Mouse (Mus musculus) heart, postnatal 10 days (tissue): Measurements from ENCODE around the gene Marc2. TPM values are rescaled to one million over a fixed set of nuclear protein-coding genes. Genes with fewer than 3 reads are reported as not detected.

Source experiments
- DNase-seq, 2 experiments: peaks; one replicate each; pipeline ENCODE4 v3.0.0; 2021
- intact Hi-C: fragments of 180-260 bp; cut with DNase I; formaldehyde crosslinking; loops from one replicate; pipeline ENCODE4 v1.15.1; 2025
- total RNA-seq, 2 experiments: library from RNA; stranded (reverse); gene quantifications; 2 replicates each; pipeline ENCODE4 v1.2.3; 2021

The Marc2 gene
- total RNA-seq, 2 experiments from 2014 or later: 151 to 155 TPM

DNA sequence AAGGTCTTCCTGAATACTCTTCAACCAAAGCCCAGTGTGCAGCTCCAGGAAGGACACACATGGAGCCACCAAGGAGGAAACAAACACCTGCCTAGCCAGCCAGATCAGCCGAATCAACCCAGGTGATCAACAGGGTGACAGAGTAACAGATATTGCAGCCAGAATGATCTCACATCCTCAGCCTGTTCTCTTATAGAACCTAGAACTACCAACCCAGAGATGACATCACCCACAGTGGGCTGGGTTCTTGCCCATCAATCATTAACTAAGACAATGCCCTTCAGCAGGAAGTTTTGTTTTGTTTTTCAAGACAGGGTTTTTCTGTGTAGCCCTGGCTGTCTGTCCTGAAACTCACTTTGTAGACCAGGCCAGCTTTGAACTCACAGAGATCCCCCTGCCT, 12.0 kb upstream of the Marc2 start:
- no peak for DNase-seq
- intact Hi-C loops: no loop called here

DNA sequence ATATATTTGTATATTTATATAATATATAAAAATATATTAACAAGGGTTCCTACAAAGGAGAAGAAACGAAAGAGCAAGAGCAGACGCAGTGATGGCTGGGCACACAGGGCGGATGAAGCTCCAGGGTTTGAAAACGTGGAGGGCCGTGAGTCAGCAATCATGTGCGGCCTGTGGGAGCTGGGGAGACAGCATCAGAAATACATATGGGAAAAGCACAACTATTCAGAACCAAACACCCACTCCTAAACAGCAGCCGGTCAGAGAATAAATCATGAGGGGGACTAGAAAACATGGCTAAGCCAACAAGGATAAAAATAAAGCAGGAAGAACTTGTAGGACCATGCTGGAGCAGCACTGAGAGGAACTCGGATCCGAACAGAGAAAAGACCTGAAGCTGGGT, 11.0 kb upstream of the Marc2 start:
- DNase-seq: no peak
- intact Hi-C loops: no loop called here

GRCm38 (mm10) chr1:184853922-184854321, 7.7 kb upstream of the Marc2 start:
- intact Hi-C loops: loop anchor here (1.0 to 2.0 kb wide), 3 partner anchors 29 to 339 kb away; partner anchors contain the start of gene C130074G19Rik
- DNase-seq: peak in 1 of 2 experiments; percentile 27

DNA sequence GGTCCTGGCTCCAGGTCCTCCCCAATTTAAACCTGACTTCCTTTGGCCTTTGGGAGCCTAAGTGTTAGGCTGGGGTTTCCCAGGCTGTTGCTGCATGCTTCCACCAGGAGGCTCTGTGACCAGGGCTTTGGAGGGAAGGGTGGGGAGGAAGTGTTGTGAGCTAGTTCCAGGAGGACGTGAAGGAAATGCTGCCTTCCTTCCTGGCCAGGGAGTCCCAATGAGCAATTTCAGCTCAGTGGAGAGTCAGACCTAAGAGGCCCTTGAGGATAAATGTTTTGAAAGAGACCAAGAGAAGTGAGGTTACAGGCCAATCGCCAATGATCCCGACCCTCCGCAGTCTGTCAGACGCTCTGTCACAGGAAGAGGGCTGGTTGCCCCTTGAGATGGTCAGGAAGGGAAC, 7.1 kb upstream of the Marc2 start:
- peak; percentile 85 to 88 for DNase-seq
- intact Hi-C loops: loop anchor here (1.0 to 2.0 kb wide), 3 partner anchors 29 to 340 kb away; partner anchors contain the start of gene C130074G19Rik

DNA sequence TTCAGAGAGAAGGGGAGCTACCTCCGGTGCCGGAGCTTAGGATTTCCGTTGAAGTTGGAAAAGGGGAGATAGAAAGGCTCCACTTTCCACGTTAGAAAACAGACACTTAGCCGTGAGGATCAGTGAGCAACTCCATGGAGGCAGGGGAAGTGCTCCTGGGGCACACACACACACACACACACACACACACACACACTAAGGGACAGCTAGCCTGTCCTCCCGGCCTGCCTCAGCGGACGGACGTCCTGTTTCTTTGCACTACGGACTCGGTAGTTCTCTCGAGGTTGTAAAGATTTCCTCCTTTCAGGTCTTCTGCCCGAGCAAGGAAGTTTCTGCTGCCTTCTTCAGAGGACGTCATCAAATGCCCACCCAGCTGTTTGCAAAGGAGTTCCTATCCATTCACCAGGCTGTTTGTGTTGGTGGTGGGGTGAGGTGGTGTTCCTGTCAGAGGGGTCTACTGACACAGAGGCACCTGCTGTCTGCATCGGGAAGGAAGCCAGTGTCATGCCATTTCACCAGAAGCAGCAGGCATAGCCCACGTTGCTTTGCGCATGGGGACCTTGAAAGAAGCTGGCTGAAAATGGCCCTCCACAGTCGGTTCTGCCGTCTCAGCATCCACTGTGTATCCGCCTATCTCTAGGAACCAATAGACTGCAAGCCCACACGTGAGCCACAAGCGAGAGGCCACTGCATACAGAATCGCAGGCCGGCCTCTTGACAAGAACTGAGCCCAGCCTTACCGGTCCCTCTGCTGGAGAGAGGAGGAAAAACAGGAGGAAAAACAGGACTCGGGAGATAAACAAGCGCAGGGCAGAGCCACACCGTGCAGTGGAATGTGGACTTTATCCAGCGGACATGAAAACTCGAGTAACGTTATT, 5.7 kb upstream of the Marc2 start:
- DNase-seq: peak; percentile 90 to 92
- intact Hi-C loops: loop anchor here (2.0 kb wide), 1 partner anchor 27 kb away; no protein-coding TSS in a partner anchor

DNA sequence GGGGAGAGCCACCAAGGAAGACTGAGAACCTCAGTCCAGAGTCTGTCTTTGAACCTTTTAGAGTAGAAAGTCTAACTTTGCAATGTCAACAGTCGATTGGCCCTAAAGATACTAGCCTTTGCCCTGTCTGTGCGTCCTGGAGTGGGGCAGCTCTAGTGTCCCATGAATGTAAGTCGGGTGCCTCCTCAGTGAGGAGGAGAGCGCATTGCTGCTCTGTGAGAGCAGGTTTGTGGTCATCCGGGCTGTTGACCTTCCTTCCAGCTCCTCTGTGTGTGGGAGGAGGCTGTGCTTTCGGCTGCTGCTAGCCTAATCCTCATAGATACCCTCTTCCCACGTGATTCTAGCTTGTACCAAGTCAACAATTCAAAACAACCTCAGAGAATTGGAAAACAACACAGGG, 4.9 kb upstream of the Marc2 start:
- peak; percentile 14 to 33 for DNase-seq
- intact Hi-C loops: no loop called here

DNA sequence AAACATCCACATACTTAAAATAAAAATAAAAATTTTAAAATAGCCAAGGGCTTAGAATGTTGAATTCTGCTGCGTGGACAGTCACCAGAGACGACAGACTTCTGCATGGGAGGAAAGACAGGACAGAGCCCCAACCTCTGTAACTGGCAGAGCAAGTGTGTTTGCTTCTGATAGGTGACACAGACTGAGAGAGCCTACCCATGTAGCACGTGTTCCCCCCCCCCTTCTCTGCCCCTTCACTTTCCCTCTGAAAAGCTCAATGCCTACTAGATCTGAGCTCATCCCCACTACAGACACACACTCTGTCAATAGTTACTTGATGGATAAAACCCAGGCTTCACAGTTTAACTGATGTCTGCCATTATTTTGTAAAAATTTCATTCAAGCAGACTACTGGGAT, 722 bp upstream of the Marc2 start:
- no peak for DNase-seq
- intact Hi-C loops: no loop called here

DNA sequence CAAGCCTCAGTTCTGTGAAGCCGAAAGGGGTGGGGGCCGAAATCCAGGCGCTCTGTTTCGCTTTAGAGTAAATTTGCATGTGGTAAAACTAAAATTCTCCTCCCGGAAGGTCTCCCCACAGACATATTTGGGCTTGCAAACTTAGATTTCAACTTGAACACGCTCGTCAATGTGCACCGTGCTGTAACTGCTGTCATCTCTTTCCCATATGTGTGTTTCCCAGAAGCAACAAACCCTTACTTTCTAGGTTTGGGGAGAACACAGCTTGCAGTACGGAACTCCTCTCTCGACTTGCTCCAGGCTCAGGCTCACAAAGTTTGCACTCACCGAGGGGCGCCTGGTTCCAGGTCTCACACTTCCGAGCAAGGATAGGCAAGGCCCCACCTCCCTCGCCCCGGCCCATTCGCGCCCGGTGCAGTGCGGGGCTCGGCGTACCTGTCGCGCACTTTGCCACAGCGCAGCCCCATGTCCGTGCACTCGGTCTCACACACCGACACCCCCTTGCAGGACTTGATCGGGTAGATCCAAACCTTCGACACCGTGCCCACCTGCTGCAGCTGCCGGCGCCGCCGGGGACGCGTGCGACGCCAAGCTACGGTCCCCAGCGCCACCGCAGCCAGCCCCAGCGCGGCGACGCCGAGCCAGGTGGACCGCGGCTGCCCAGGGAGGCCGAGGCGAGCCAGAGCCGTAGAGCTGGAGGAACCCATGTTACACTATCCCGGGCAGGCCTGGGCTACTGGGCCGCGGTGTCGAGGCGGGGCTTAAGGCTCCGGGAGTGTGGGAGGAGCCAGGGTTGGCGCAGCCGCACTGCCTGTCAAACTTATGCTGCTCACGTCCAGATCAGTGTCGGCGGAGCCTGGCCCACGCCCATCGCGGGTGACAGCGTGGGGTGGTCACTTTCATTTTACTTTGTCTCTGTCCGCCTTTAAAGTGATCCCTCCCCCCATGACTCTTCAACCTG, 860 bp downstream of the Marc2 start:
- peak; percentile 95 for DNase-seq
- intact Hi-C loops: loop anchor here (2.0 kb wide), 1 partner anchor 21 kb away; no protein-coding TSS in a partner anchor

DNA sequence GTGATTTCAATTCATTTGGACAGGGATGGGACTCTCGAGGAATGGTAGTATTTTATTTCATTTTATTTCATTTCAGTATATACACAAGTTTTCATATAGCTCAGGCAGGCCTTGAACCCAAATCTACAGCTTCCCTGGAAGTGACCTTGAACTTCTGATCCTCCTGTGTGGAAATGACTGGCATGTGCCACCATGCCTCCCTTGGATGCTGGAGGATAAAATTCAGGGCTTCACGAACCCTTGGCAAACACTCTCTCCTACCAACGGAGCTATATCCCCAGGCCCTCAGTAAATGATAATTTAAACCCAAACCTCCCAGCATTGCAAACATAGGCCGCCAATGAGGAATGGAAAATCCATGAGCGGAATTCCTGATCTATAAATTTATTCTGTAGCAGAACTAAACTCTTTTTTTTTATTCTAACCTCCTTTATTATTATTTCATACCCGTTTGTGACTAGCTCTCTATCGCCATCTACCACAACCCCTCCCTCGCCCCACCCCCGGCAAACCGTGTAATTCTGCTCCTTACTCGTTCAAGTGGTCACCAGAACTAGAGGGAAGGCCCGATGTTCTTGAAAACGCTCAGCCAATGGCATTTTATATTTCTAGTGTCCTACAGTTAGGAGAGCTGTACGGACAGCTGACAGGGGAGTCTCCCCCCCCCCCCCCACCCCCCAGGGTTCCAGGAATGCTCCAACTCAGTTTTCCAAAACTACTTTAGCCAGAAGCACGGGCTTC, 1.8 kb downstream of the Marc2 start:
- peak; percentile 60 to 71 for DNase-seq
- intact Hi-C loops: loop anchor here (2.0 kb wide), 1 partner anchor 20 kb away; no protein-coding TSS in a partner anchor

GRCm38 (mm10) chr1:184837649-184838048, 8.6 kb downstream of the Marc2 start:
- intact Hi-C loops: no loop called here
- no peak for DNase-seq

- no peak for DNase-seq
- intact Hi-C loops: no loop called here
Observed at GRCm38 (mm10) chr1:184836350-184836749, 9.9 kb downstream of the Marc2 start.

DNA sequence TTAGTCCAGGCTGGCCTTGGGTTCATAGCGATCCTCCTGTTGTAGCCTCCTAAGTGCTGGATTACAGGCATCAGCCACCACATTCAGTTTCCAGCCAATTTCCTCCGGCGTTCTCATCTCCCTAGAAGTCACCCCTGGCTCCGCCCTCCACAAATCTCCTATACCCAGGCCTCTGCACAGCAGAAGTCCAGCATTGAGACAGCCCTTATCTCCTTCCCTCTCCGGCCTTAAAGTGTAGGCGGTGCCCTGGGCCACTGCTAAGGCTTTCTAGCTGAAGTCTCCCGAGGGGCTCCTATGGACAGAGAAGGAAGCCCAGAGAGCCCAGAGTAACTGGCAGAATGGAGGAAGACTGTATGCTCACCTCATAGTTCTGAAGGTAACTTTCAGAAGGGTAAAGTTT, 12.8 kb downstream of the Marc2 start:
- intact Hi-C loops: no loop called here
- DNase-seq: no peak

GRCm38 (mm10) chr1:184832211-184832610, 14.0 kb downstream of the Marc2 start:
- no peak for DNase-seq
- intact Hi-C loops: no loop called here

DNA sequence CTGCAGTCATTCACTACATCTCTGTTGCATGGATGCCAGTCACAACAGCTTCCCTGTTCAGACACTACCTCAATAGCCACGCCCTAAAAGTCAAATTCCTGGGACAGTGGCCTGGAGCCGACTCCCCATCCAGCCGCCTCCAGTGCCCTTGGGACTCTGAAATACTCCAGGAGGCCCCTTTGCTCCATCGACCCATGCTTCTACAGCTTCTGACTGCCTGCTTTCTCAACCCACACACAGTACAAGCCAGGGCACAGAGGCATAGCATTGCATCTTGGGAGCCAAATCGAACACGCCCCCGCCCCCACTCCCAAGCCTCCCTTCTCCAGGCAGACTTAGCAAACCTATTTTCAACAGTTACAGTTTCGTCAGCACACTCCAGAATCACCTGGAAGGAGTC, 16.4 kb downstream of the Marc2 start:
- DNase-seq: no peak
- intact Hi-C loops: no loop called here

DNA sequence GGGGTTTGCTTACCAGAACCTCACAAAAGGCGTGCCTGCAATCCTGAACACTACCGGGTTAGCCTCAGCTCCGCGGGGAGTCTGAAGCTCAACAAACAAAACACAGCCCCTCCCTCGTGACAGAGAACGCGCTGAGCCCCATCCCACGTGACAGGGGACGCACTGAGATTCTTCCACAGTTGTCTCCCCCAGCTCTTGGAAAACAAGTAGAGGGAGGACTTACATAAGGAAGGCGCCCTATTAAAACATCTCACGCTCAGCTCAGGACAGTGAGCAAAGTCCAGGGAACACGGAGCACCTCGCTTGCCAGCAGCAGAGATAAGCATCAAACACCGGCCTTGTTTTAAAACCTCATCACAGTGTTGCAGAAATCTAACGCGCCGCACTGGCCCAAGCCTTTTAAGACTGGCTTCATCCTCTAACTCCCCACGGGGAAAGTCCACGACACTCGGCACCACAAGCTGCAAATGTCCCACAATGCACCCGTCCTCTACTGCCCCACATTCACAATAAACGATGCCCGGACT, 19.0 kb downstream of the Marc2 start:
- DNase-seq: no peak
- intact Hi-C loops: loop anchor here (2.0 kb wide), 1 partner anchor 366 kb away; no protein-coding TSS in a partner anchor

DNA sequence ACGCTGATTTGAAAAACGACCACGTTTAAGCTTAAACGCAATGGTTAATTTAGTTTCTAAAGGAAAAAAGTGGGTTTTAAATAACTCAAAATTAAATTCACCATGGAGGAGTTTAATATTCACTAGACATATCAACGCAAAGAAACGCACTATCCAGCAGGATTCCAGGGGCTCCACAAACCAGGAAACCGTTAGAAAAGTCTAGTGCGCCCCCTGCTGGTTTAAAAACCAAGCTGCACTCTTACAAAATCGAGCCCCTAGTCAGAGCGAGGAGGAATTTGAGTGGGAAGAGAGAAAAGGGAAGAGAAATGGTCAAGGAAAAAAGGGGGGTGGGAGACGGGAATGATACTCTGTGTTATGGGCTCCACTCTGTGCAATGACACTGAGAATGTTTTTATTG, 21.2 kb downstream of the Marc2 start:
- intact Hi-C loops: loop anchor here (2.0 kb wide), 4 partner anchors 20 to 362 kb away; partner anchors contain the start of gene C130074G19Rik
- DNase-seq: peak in 1 of 2 experiments; percentile 70

DNA sequence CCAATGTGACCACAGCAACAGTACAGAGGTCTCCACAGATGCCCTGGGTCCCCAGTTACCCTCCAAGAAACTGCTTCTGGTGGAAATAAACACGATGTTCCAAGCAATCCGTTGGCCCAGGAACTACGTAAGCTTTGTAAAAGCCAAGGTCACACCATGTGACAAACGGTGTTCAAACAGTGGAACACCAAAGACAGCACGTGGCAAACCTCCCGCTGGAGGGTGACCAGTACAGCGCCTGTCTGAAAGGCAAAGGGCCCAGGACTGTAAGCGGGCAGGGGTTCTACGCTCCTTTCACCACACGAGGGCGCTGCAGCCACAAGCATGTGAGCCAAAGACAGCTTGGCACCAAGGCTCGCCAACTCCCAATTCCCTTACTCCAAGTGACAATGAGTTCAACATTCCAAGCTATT, 21.8 kb downstream of the Marc2 start:
- intact Hi-C loops: loop anchor here (2.0 kb wide), 4 partner anchors 20 to 362 kb away; partner anchors contain the start of gene C130074G19Rik
- DNase-seq: peak; percentile 93 to 96

- DNase-seq: peak in 1 of 2 experiments; percentile 36
- intact Hi-C loops: no loop called here
Observed at GRCm38 (mm10) chr1:184822678-184823077, 23.6 kb downstream of the Marc2 start.

DNA sequence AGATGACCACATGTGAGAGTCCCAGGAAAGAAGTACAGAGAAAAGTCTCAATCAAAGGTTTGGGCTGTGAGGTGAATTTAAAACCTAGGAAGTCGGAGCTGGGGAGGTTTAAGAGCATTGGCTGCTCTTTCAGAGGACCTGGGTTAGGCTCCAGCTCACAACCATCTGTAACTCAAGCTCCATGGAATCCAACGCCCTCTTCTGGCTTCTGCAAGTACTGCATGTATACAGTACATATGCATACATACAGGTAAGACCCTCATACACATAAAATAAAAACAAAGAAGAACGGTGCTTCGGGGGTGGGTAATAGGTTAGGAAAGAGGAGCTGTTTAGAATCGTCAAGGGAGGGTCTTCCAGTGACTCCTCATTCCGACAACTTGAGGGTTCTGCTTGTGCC, 28.5 kb downstream of the Marc2 start:
- intact Hi-C loops: no loop called here

GRCm38 (mm10) chr1:184811716-184812250, 34.5 kb downstream of the Marc2 start:
- intact Hi-C loops: no loop called here
- DNase-seq: no peak

More for the DNA sequence above, 28.5 kb downstream of the Marc2 start:
- no peak for DNase-seq
